Mouse (Mus musculus): ENCODE measurements around the gene Gm3045. TPM values are rescaled to one million over a fixed set of nuclear protein-coding genes. Genes with fewer than 3 reads are reported as not detected.
A peak's percentile ranks its signal among the peaks of the same experiment; 100 is the strongest.

Gene Gm3045
- polyA plus RNA-seq (2015; fragmentation: Nextera tagmentation; extraction: Ambion mirVana), result not detected in 2 replicates

DNA sequence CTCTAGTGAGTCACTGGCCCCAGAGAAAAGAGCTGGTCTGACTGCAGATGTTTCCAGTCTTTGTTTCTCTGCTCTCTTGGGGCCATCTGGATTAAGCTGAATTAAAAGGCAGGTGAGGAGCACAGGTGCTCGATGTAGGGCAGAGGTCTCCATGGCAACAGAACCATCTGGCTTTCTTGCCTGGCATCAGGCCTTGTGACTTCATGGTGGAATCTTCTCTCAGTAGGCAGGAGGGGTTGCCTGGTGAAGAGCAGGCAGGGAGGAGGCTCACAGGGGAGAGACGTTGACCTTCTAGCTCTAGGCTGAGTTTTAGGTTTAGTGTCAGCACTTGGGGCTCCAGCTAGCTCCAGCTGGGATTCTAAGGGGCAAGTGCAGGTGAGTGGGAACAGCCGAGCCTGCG lies at the start of gene Gm3045:
Gene Gm3045 (plus strand): TSS at position 230 of the 400 bp plus-strand sequence.
- Histone ChIP-seq H3K4me1 (replicated peaks) (no peaks in the 10 kb centered on the region), H3K4me3 (replicated peaks) (no peak within 1 kb of the TSS), H3K9me3 (no peaks in the 10 kb centered on the region), H3K36me3 (no peaks in the 10 kb centered on the region), H3K9ac (no peak within 1 kb of the TSS), H3K4me2 (replicated peaks) (no peak within 1 kb of the TSS), H3K27me3 (replicated peaks) (peaks cover 13% of the 10 kb centered on the region; the same call in 1 of the 2 replicates), H3K27ac (no peak within 1 kb of the TSS)
- no peak for ATAC-seq
- 74% methylated on average over 4 of the region's 4 CpGs for WGBS

DNA sequence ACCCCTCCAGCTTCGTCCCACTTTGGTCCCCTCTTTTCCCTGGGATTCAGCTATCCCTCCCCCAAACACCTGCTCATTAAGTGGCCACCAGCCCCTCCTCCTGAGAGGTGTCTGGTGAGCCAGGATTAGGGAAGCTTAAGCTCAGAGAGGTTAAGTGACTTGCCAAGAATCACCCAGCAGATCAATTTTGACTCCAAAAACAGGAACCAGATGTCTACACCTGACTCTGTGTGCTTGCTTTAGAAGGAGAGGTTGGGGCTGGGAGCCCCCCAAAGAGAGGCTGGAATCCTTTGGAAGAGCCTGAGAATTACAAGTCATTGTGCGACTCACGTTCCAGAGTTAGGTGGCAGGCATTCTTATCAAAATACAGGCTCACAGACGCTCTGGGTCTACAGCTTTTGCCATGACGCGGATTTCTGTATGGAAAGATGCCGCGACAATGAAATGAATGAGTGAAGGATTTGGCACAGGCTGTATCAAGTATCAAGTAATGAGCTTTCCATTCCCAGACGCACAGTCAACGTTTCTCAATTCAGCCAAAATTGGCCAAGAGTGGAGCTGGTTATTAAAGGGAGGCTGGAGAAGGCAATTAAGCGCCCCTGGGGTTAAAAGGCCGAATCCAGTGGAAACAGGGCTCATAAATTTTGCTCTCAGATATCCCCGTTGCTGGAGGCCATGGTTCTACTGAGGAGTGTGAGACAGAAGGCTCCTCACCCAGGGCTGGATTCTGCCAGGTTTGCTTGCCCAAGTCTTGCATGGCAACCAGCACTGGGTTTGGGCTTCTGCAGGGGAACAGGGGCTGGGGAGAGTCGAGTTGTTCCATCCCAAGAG lies 45.3 kb upstream of the Gm3045 start:
- Histone ChIP-seq H3K9me3 (no peaks in the 10 kb centered on the region), H3K27ac (no peak overlapping the region), H3K27me3 (replicated peaks) (no peaks in the 10 kb centered on the region), H3K4me2 (replicated peaks) (no peak overlapping the region), H3K36me3 (no peaks in the 10 kb centered on the region), H3K4me3 (replicated peaks) (no peak overlapping the region), H3K4me1 (replicated peaks) (no peaks in the 10 kb centered on the region), H3K9ac (no peak overlapping the region)
- WGBS, result 55% methylated on average over 14 of the region's 14 CpGs
- no peak for ATAC-seq

DNA sequence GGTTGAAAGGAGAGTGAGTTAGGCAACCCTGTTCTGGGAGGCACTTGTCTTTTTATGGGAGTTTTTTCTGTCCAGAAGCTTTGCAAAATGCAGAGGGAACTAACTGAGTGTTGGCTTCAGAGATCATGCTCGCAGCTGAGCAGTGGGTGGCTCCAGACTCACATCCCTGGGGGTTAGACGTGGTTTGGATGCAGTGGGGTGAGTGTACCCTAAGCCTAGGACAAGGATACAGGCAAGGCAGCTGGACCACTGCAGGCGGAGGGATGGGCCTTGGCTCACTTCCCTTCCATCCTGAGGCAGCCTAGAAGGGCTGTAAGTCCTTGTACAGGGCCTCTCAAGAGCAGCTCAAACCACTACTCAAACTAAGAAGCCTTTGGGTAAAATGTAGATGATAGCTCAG lies 43.0 kb upstream of the Gm3045 start:
- H3K4me2 ChIP-seq (replicated peaks), result no peak overlapping the region
- no peak for ATAC-seq
- 58% methylated on average over 3 of the region's 3 CpGs for WGBS
- H3K27me3 ChIP-seq (replicated peaks), result no peaks in the 10 kb centered on the region
- no peak overlapping the region for H3K27ac ChIP-seq
- H3K4me3 ChIP-seq (replicated peaks), result no peak overlapping the region
- no peak overlapping the region for H3K9ac ChIP-seq
- H3K9me3 ChIP-seq, result no peaks in the 10 kb centered on the region
- no peaks in the 10 kb centered on the region for H3K36me3 ChIP-seq
- peaks cover 4% of the 10 kb centered on the region; the same call in 1 of the 2 replicates for H3K4me1 ChIP-seq (replicated peaks)

DNA sequence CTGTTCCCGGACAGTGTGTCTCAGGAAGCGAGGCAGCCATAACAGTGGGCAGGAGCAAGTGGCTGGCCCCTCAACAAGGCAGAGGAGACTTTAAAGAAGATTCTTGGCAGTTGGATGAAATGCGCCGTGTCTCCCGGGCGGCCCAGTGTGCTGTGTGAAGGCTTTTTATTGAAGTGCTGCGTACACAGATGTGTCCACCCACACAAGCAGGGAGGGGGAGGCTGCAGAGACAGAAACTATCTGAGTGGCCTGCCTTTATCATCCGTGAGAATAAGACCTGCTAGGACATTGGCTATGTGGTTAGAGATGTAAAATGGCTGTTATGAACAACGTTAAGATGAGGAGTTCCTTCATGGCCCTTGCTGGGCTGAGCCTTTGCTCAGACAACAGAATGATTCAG lies 40.0 kb upstream of the Gm3045 start:
- no peaks in the 10 kb centered on the region for H3K9me3 ChIP-seq
- H3K27ac ChIP-seq, result no peak overlapping the region
- no peaks in the 10 kb centered on the region for H3K27me3 ChIP-seq (replicated peaks)
- no peak overlapping the region for H3K4me2 ChIP-seq (replicated peaks)
- H3K4me1 ChIP-seq (replicated peaks), result peaks cover 4% of the 10 kb centered on the region; the same call in 1 of the 2 replicates
- no peak overlapping the region for H3K9ac ChIP-seq
- H3K4me3 ChIP-seq (replicated peaks), result no peak overlapping the region
- no peaks in the 10 kb centered on the region for H3K36me3 ChIP-seq
- WGBS, result 47% methylated on average over 9 of the region's 9 CpGs
- no peak for ATAC-seq

DNA sequence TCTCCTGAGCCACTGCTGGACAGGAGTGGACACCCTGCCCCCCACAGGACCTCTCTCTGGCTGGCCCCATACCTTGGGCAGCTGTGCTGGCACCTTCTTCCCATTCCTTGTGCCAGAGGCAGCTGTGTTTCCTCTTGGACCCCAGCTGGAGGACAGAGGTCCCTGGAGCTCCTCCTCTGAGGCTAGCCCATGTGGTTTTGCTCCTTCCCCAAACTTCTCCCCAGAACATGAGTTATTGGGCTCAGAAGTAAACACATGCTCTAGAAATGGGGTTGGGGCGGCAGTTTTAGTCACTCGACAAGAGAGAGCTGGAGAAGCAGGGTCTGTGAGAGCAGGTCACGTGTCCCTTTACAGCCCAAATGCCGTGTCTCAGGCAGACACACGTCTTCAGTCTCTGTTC lies 39.0 kb upstream of the Gm3045 start:
- H3K27ac ChIP-seq, result 0 out of 2 replicates have a peak overlapping the region, but pooled peaks have one; percentile 28
- peaks cover 4% of the 10 kb centered on the region; the same call in 1 of the 2 replicates for H3K4me1 ChIP-seq (replicated peaks)
- no peaks in the 10 kb centered on the region for H3K36me3 ChIP-seq
- no peaks in the 10 kb centered on the region for H3K27me3 ChIP-seq (replicated peaks)
- H3K9me3 ChIP-seq, result no peaks in the 10 kb centered on the region
- WGBS, result 58% methylated on average over 5 of the region's 5 CpGs
- ATAC-seq, result peak; percentile 45; the same call in 1 of the 2 replicates
- H3K4me2 ChIP-seq (replicated peaks), result no peak overlapping the region
- no peak overlapping the region for H3K4me3 ChIP-seq (replicated peaks)
- H3K9ac ChIP-seq, result no peak overlapping the region

DNA sequence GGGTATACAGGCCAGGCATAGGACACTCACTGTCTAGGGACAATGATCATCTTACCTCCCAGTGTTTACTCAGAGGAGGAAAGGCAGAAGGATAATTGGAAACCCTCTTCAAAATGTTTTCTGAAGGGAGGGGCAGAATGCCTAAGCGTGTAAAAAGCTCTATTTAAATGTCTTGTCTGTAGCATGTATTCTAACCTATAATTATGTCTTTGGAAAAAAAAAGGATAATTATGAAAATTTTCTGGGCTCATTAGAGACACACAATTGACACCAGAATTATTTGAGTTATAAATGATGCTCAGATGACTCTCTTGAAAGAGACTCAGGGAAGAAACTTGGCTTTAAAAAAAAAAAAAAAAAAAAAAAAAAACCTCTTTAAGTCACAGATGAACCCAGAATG lies 38.4 kb upstream of the Gm3045 start:
- H3K27me3 ChIP-seq (replicated peaks), result no peaks in the 10 kb centered on the region
- no peak overlapping the region for H3K4me2 ChIP-seq (replicated peaks)
- no peak overlapping the region for H3K4me3 ChIP-seq (replicated peaks)
- no peak overlapping the region for H3K9ac ChIP-seq
- 57% methylated on average over 1 of the region's 1 CpGs for WGBS
- peaks cover 4% of the 10 kb centered on the region; the same call in 1 of the 2 replicates for H3K4me1 ChIP-seq (replicated peaks)
- H3K36me3 ChIP-seq, result no peaks in the 10 kb centered on the region
- ATAC-seq, result no peak
- H3K9me3 ChIP-seq, result no peaks in the 10 kb centered on the region
- no peak overlapping the region for H3K27ac ChIP-seq

DNA sequence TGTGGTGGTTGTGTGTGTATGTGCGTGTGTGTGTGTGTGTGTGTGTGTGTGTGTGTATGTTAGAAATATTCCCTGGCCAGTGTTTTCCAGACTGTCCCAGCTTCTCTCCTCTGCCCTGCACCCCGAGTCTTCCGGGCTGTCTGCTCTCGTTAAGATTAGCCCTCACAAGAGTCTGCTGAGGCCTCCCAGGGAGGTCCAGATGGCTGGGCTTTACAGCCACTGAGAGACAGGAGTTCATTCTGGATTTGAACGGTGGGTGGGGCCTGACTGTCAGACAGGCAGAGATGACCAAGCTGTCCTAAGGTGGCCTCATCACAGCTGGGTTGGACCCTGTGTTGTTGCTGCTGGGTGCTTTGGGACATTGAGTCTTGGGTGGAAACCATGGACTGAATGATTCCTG lies 28.8 kb upstream of the Gm3045 start:
- H3K9ac ChIP-seq, result no peak overlapping the region
- peak; percentile 71 for ATAC-seq
- H3K4me2 ChIP-seq (replicated peaks), result no peak overlapping the region
- H3K27me3 ChIP-seq (replicated peaks), result no peaks in the 10 kb centered on the region
- H3K9me3 ChIP-seq, result no peaks in the 10 kb centered on the region
- WGBS, result 29% methylated on average over 5 of the region's 5 CpGs
- H3K4me1 ChIP-seq (replicated peaks), result no peaks in the 10 kb centered on the region
- H3K27ac ChIP-seq, result no peak overlapping the region
- H3K36me3 ChIP-seq, result no peaks in the 10 kb centered on the region
- no peak overlapping the region for H3K4me3 ChIP-seq (replicated peaks)

DNA sequence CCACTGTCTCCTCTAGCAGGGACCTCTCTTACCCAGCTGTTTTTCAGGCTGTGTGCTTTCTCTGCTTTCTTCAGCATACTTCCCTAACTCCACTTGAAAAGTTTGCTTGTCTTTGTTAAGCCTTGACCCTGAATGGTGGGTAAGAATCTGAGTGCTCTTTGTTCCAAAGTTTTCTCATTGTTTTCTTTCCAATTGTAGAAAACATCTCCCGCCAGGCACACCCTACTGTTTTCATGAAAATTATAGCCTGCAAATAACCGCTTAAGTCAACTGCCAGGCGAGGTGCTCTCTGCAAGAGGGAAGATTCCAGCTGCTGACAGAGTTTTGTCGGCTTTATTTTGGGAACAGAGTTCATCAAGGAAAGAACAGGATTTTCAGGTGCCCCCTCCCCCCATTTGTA lies 25.2 kb upstream of the Gm3045 start:
- WGBS, result 70% methylated on average over 4 of the region's 4 CpGs

DNA sequence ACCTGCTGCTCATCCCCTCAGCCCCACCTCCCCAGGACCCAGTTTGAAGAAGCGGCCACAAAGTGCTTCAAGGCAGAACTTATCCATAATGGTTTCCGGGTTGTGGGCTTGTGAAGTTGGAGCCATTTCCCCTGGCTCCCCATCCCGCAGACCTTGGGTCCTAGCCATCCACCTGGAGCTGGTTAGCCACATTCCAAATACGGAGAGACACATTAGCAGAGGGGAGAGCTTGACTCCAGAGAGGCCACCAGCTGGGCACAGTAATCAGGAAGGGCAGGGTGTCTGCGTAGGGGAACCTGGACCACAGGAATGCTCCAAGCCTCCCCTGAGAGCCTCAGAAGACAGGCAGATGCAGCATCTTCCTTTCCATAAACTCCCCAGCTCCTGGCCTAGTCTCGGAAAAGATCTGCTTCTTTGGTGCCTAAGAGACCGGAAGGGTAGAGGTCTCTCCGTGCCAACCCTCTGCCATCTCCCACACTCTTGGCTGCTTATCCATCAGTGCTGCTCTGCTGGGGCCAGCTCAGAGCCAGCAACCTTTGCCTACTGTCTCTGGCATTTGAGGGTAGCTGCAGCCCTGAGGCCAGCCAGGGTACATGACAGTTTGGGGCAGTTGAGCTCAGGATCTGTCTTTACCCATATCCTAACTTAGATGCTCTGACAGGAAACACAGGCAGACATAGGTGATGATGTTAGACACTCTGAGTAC lies 22.9 kb upstream of the Gm3045 start:
- ATAC-seq, result no peak
- H3K4me2 ChIP-seq (replicated peaks), result no peak overlapping the region
- H3K9ac ChIP-seq, result no peak overlapping the region
- no peaks in the 10 kb centered on the region for H3K9me3 ChIP-seq
- H3K27me3 ChIP-seq (replicated peaks), result no peaks in the 10 kb centered on the region
- H3K36me3 ChIP-seq, result no peaks in the 10 kb centered on the region
- H3K4me1 ChIP-seq (replicated peaks), result no peaks in the 10 kb centered on the region
- 78% methylated on average over 8 of the region's 8 CpGs for WGBS
- H3K27ac ChIP-seq, result no peak overlapping the region
- H3K4me3 ChIP-seq (replicated peaks), result no peak overlapping the region

More for the DNA sequence above, 25.2 kb upstream of the Gm3045 start:
- no peaks in the 10 kb centered on the region for H3K4me1 ChIP-seq (replicated peaks)
- no peak overlapping the region for H3K27ac ChIP-seq
- no peaks in the 10 kb centered on the region for H3K27me3 ChIP-seq (replicated peaks)
- H3K36me3 ChIP-seq, result no peaks in the 10 kb centered on the region
- H3K4me2 ChIP-seq (replicated peaks), result no peak overlapping the region
- no peak for ATAC-seq
- H3K9ac ChIP-seq, result no peak overlapping the region
- H3K4me3 ChIP-seq (replicated peaks), result no peak overlapping the region
- no peaks in the 10 kb centered on the region for H3K9me3 ChIP-seq

DNA sequence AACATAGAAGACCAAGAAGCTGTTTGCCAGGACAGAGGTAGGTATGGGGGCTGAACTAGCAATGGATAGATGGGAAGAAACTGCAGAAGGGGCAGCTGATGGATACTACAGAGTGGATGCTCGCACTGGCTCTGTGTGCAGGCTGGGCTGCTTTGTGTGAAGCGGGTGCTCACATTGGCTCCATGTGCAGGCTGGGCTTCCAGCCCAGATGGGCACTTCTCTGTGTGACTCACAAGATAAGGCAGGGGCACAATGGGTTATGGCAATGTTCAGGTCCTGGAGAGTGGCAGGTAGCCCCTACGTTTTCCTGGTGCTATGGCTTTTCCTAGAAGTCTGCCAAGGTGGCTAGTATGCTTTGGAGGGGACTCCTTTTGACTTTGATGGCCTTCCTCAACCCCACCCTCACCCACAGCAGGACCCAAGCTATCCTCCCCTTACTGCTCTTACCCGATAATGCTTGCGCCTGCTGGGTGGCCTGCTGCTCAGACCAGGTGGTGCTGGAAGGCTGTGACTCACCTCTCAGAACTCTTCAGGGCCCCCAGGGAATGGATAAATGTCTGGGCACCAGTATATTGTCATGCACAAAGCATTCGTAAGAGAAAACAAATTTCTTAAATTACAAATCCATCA lies 21.8 kb upstream of the Gm3045 start:
- H3K9me3 ChIP-seq, result no peaks in the 10 kb centered on the region
- no peaks in the 10 kb centered on the region for H3K4me1 ChIP-seq (replicated peaks)
- no peak overlapping the region for H3K27ac ChIP-seq
- no peak overlapping the region for H3K9ac ChIP-seq
- H3K4me2 ChIP-seq (replicated peaks), result no peak overlapping the region
- 71% methylated on average over 6 of the region's 6 CpGs for WGBS
- H3K36me3 ChIP-seq, result no peaks in the 10 kb centered on the region
- no peaks in the 10 kb centered on the region for H3K27me3 ChIP-seq (replicated peaks)
- no peak for ATAC-seq
- H3K4me3 ChIP-seq (replicated peaks), result no peak overlapping the region

DNA sequence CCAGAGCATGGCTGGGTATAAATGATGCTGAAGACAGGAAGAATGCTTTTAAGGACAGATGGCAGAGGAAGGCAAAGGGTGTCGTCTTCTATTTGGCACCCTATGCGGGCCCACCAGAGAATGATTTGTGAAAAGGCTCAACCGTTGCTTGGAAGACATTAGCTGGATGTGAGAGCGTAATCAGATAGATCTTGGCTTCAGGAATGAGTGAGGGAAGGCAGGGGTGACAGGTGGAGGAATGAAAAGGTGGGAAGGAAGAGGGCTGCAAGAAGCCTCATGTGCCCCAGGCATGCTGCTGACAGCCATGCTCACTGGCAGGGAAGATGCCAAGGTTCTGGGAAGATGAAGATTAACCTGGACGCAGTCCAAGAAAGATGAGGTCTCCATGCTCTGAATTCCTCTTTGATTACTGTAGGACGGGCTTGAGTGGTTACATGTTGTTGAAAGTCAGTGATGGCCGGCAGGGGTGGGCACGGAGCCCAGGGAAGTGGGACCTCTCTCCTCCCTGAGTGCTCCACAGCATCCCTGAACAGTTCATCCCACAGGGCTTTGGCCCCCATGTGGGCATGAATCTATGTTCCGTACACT lies 14.0 kb upstream of the Gm3045 start:
- H3K4me3 ChIP-seq (replicated peaks), result no peak overlapping the region
- H3K36me3 ChIP-seq, result no peaks in the 10 kb centered on the region
- H3K4me2 ChIP-seq (replicated peaks), result no peak overlapping the region
- no peaks in the 10 kb centered on the region for H3K9me3 ChIP-seq
- no peak overlapping the region for H3K9ac ChIP-seq
- WGBS, result 83% methylated on average over 9 of the region's 9 CpGs
- H3K4me1 ChIP-seq (replicated peaks), result no peaks in the 10 kb centered on the region
- H3K27ac ChIP-seq, result no peak overlapping the region
- ATAC-seq, result no peak
- H3K27me3 ChIP-seq (replicated peaks), result no peaks in the 10 kb centered on the region
